Mouse (Mus musculus): ENCODE measurements around the gene Nup107.

DNA sequence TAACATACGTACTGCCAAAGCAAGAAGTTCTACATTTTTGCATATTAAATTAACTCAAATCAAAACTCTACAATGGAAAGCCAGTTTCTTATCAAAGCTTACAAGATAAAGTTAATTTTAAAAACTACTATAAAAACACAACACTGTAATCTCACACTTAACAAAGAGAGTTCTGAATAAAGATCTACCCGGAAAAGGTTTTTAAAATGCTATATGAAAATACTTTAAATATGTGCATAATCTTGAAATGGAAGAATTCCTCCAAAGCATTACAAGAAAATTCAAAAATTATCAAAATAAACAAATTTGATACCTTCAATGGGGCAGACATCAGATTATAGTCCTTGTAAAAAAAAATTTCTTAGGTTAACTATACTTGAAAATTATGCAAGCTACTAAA is 84.1 kb downstream of the Nup107 start:
- no peak for TF ChIP-seq CTCF (IDR thresholded peaks at IDR 0.05; ENCODE audit: borderline replicate concordance, extremely low read depth, insufficient read depth, insufficient read length)
- TF ChIP-seq POLR2A (IDR thresholded peaks at IDR 0.05; ENCODE audit: borderline replicate concordance, extremely low read depth, insufficient read depth, insufficient read length, poor library complexity, severe bottlenecking), result no peak
